Mouse (Mus musculus) kidney, adult 2 months (tissue): ENCODE results near the gene Spty2d1.
"Not testable (repeated sequence)": the region's sequence is repeated elsewhere in the genome, so short reads cannot be mapped to it uniquely, and the experiment has no call there.

ENCODE experiments used
- CTCF ChIP-seq: fragments of 200-500 bp; conservative IDR thresholded peaks from 2 replicates; pipeline ENCODE4 v1.5.1; 2011; ENCODE audit warnings: low read depth, mild to moderate bottlenecking, control low read depth, low read length, moderate library complexity, mixed read lengths; ENCODE audit not compliant: insufficient read depth, insufficient read length
- POLR2A ChIP-seq: fragments of 200-500 bp; IDR thresholded peaks from one replicate; pipeline ENCODE4 v1.6.1; 2011; ENCODE audit warnings: low read depth, low read length, control low read depth

- not testable (repeated sequence) for TF ChIP-seq POLR2A, CTCF
Measured at GRCm38 (mm10) chr7:47026899-47027298, 18.7 kb upstream of the Spty2d1 start.
